Mouse (Mus musculus) ovary, postnatal 36 days (tissue): ENCODE data around the gene Amy2a1.
"Not testable (repeated sequence)": the region's sequence is repeated elsewhere in the genome, so short reads cannot be mapped to it uniquely, and the experiment has no call there.

ENCODE experiments used
- DNase-seq: peaks from one replicate; pipeline ENCODE4 v3.0.0; 2022; ENCODE audit warnings: low spot score, mixed read lengths

The Amy2a1 gene

DNA sequence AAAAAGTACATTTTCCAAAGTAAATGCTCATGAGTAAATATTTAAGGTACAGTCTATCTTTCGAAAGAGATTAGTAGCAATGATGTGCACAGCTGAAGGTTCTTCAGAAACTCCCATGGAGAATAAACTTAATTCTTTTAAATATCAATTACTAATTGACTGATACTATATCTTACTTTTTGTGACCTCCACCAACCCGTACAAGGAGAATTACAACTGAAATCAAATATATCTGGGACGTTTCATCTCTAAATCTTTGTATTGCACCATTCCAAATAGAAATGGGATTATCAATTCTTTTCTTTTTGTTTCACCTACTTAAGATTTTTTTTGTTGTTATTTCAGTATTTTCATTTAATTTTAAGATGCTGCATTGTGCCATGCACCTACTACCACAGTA lies at the start of gene Amy2a1:
TSS of gene Amy2a1 (minus strand) at position 101 of the 400 bp plus-strand sequence.
- DNase-seq = not testable (repeated sequence)

DNA sequence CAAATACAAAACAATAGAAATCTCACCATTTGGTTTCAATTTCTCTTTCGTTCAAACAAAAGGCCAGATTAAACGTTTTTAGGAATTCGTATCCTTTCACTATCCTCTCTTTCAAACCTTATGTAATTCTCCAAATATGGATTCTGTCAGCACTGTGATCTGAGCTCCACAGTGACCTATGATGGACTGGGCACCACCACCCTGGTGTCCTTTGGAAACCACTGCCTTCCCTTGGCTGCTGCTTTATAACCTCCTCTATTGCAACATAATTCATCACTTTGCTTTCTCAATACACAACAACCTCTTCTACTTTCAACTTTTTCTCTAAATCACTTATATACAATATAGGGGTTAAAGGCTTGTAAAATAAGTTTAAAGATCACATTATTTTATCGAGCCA lies 42.4 kb upstream of the Amy2a1 start:
- DNase-seq = no peak

GRCm38 (mm10) chr3:113574138-113574537 lies 41.9 kb upstream of the Amy2a1 start:
- no peak for DNase-seq

GRCm38 (mm10) chr3:113572158-113572557 lies 39.9 kb upstream of the Amy2a1 start:
- DNase-seq = no peak

DNA sequence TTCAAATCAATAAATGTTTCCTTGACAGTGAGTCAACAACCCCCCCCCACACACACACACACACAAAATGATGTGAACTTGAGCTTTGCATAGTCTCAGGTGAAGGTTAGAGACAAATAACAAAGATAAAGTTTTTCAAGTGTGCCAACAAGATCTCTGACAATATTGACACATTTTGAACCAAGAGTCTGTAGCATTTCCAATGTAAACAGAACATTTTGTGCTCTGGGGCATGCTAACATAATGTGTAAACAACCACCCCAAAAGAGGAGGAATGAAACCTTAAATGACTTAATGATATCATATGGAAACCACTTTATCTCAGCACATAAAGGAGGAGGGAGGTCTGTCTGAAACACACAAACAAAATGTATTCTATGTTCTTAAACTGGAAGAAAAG lies 7.5 kb upstream of the Amy2a1 start:
- DNase-seq = no peak
